Mouse (Mus musculus): ENCODE data around the gene Brca2. TPM values are rescaled to one million over a fixed set of nuclear protein-coding genes. Genes with fewer than 3 reads are reported as not detected.

Gene Brca2
- polyA plus RNA-seq, 1 experiment = 1.9 TPM

DNA sequence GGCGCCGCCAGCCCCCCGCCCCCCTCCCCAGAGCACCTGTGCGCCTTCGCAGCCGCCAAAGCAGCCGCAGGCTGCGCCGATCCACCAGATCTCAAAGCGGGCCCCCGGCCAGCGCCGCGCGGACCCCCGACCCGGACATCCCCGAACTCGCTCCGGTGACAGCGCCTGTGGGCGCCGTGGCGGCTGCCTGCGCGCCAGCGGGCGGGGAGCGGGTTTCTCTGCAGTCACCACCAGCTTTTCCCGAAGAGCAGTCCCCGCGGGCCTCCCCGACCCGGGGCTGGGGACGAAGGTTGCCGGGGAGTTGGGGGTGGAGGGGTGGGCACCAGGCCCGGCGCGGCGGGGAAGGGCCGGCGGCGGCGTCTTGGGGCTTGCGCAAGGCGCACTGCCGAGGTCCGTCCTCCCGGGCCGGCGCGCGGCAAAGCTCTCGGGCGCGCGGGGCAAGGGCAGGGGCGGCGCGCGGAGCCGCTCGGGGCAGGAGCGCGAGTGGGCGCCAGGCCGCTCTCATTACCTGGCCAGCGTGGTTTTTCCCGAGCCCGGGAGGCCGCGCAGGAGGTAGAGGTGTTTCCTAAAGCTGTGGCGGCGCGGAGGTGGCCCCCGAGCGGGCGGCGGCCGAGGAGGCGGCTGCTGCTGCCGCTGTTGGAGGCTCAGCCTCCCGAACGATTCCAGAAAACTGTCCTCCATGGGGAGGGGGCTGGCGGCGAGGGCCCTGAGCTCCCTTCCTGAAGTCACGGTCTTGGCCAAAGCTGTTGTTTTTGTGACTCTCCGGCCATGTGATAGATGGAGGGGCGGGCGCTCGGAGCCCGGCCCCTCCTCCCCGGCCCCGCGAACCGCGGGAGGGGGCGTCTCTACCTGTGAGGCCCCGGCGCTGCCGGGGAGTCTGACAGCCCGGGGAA lies 71.6 kb downstream of the Brca2 start:
- Histone ChIP-seq H3K4me1 (peaks cover 51% of the 10 kb centered on the region), H3K36me3 (replicated peaks; ENCODE audit: low read length) (peaks cover 2% of the 10 kb centered on the region), H3K4me3 (replicated peaks) (peak overlapping the region; percentile 91), H3K9me3 (no peaks in the 10 kb centered on the region), H3K27me3 (replicated peaks) (peaks cover 31% of the 10 kb centered on the region)
- TF ChIP-seq GATA1 (IDR thresholded peaks at IDR 0.05; ENCODE audit: borderline replicate concordance, low read length) (no peak), FLI1 (IDR thresholded peaks at IDR 0.05; ENCODE audit: low read length) (no peak)

DNA sequence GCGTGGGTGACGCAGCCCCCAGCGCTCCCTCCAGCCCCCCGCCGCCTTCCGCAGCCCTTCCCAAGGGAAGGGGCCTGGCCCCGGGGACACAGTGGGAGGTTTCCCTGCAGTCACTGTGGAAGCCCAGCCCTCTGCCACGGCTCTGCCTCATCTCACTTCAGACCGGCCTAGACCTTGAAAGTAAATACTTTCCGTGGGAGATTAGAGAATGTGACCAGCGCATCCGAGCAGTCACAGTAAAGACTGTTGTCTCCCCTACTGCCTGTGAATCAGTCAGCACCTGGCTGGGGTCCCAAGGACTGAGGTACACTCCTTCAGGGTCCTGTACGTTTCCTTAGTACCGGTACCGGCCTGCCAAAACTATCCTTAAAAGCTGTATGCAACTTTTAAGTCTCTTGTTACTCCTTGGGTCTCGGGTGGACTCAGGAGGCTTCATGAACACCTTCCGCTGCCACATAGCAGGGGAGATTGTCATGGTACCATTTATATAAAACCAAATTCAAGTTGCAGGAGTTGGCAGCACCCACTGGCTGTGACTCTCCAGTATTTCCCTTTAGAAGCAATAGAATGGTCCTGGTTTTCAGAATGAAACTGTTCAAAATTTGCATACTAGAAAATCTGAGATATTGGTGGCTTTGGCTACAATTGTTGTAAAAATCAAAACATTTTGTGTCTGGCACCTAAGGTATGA lies 72.4 kb downstream of the Brca2 start:
- TF ChIP-seq FLI1 (IDR thresholded peaks at IDR 0.05; ENCODE audit: low read length) (no peak), GATA1 (IDR thresholded peaks at IDR 0.05; ENCODE audit: borderline replicate concordance, low read length) (no peak)
- peak overlapping the region; percentile 91 for H3K4me3 ChIP-seq (replicated peaks)
- no peaks in the 10 kb centered on the region for H3K9me3 ChIP-seq
- H3K4me1 ChIP-seq = peaks cover 59% of the 10 kb centered on the region
- peaks cover 2% of the 10 kb centered on the region for H3K36me3 ChIP-seq (replicated peaks; ENCODE audit: low read length)
- H3K27me3 ChIP-seq (replicated peaks) = peaks cover 31% of the 10 kb centered on the region

DNA sequence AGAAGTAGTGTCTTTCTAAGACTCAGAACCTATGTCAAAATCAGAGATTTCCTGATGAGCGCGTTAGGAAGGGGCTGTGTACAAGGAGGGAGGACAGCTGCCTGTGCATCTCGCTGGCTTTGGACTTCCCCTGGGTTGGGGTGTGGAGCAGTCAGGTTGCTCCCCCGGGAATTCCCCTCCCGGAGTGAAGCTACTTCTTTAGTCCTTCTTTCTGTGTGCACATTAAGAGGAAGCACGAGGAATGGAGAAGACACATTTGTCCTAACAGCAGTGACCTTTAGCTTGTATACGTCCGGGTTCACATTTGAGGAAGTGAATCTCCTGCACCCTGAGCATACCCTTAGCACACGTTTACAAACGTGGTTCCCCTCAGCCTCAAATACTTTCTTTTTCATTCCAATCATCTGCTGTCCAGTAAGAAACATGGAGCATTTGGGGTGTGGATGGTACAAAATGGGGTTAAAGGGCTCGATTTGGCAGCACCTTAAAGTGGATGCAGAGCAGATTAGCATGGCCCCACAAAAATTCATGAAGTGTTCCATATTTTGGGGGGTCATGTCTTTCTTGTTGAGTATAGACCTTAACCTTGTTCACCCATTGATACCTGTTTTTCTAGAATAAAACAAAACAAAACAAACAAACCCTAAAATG lies 73.1 kb downstream of the Brca2 start:
- TF ChIP-seq GATA1 (IDR thresholded peaks at IDR 0.05; ENCODE audit: borderline replicate concordance, low read length) = no peak
- TF ChIP-seq FLI1 (IDR thresholded peaks at IDR 0.05; ENCODE audit: low read length) = no peak
- Histone ChIP-seq H3K36me3 (replicated peaks; ENCODE audit: low read length) (peaks cover under 1% of the 10 kb centered on the region), H3K27me3 (replicated peaks) (peaks cover 31% of the 10 kb centered on the region), H3K4me3 (replicated peaks) (peak overlapping the region; percentile 73), H3K4me1 (peaks cover 66% of the 10 kb centered on the region), H3K9me3 (no peaks in the 10 kb centered on the region)

DNA sequence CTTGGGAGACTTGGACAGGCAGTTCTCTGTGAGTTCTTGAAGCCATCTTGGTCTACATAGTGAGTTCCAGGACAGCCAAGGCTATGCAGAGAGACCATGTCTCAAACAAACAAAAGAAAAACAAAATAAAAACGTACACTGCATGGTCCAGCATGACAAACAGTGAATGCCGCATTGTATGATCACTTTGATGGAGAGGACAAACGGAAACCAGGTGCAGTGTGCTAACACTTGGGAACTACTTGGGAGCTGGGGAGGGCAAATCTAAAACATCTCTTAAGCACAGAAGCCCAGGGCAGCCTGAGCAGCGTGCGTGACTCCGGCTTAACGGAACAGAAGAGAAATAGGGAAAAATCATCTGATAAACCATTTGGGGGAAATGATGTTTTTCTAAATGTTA lies 74.7 kb downstream of the Brca2 start, which contains the start of gene N4bp2l1:
Gene N4bp2l1 (minus strand): TSS at position 101 of the 400 bp plus-strand sequence.
- Histone ChIP-seq H3K36me3 (replicated peaks; ENCODE audit: low read length) (no peaks in the 10 kb centered on the region), H3K4me1 (peaks cover 74% of the 10 kb centered on the region), H3K9me3 (no peaks in the 10 kb centered on the region), H3K27me3 (replicated peaks) (peaks cover 31% of the 10 kb centered on the region), H3K4me3 (replicated peaks) (peak within 1 kb of the TSS; percentile 4)
- TF ChIP-seq FLI1 (IDR thresholded peaks at IDR 0.05; ENCODE audit: low read length) (no peak), GATA1 (IDR thresholded peaks at IDR 0.05; ENCODE audit: borderline replicate concordance, low read length) (no peak)

DNA sequence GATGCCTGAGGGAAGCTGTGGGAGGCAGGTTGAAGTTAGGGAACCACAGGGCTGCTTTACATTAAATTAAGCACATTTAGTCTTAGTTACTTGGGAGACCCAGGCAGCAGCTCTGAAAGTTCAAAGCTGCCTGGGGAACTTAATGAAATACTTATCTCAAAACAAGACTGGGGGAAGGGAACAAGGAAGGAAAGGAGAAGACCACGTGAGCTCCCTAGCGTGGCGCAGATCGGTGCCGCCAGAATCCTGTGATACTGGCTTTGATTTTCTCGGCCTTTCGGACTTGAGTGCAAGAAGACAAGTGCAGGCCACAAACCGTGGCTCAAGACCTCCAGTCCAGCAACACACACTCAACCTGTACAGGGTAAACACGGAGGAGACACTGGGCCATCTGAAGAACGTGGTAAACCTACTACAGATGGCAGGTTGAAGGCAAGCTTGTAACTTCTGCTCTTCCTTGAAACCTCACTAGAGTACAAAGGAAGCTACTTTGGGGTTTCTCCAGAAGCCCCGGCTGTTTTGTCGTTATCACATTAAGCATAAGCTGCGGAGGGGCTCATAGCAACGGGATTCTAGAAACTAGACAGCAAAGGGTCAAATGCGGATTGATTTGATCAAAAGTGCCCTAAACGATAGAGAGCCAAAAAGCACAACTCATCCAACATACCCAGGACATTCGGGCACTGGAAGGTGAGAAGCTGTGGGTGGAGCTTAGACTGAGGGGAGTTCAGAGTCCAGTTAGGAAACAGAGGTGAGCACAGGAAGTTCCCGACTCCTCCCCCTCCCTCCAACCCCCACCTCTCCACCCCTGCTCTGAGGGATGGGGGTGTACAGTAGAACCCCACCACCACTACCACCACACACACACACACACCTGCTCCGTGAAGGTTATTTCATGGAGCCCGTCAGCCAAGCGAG lies 76.0 kb downstream of the Brca2 start:
- no peak for TF ChIP-seq FLI1 (IDR thresholded peaks at IDR 0.05; ENCODE audit: low read length)
- TF ChIP-seq GATA1 (IDR thresholded peaks at IDR 0.05; ENCODE audit: borderline replicate concordance, low read length) = no peak
- Histone ChIP-seq H3K4me3 (replicated peaks) (peak overlapping the region; percentile 38), H3K27me3 (replicated peaks) (peaks cover 24% of the 10 kb centered on the region), H3K36me3 (replicated peaks; ENCODE audit: low read length) (no peaks in the 10 kb centered on the region), H3K4me1 (peaks cover 60% of the 10 kb centered on the region), H3K9me3 (no peaks in the 10 kb centered on the region)

DNA sequence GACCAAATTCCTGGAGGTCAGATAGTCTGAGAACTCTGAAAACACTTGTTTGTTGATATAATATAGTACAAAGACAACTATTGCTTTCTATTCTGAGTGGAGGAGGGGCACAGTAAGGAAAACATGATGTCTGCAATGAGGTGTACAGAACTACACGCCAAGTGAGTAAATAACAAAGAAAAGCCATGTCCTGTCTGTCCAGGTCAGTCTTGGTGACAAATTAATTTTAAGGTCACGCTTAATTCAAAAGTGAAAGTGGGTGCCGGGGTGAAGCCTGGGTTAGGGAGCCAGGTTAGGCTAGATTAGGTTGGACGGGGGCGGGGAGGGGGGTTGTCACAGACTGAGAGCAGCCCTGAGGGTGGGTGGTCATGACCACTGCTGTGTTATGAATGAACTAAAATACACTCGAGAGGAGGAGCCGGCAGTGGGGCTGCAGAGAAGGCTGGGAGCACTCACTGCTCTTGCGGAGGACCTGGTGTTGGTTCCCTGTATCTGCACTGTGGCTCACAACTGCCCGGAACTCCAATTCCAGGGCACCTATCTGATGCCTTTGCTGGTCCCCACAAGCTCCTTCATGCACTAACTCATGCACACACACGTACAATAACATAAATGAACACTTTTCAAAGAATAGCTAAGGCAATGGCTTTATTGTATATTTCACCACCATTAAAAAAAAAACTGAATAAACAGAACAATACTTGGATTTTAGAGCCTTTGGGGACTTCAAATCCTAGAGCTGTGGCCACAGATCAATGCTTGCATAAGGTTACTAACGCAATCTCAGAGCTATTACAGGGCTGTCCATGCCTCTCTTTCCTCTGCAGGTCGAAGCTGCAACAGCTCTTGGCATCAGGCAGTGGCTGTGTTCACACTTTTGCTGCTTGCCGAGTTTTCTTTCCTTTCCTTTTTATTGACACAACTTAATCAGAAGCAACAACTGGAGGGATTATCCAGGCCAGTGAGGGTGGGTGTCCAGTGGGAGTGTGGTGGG lies 77.2 kb downstream of the Brca2 start:
- Histone ChIP-seq H3K9me3 (no peaks in the 10 kb centered on the region), H3K4me1 (peaks cover 55% of the 10 kb centered on the region), H3K27me3 (replicated peaks) (peaks cover 17% of the 10 kb centered on the region), H3K36me3 (replicated peaks; ENCODE audit: low read length) (no peaks in the 10 kb centered on the region), H3K4me3 (replicated peaks) (peak overlapping the region; percentile 78)
- TF ChIP-seq GATA1 (IDR thresholded peaks at IDR 0.05; ENCODE audit: borderline replicate concordance, low read length) (no peak), FLI1 (IDR thresholded peaks at IDR 0.05; ENCODE audit: low read length) (no peak)

DNA sequence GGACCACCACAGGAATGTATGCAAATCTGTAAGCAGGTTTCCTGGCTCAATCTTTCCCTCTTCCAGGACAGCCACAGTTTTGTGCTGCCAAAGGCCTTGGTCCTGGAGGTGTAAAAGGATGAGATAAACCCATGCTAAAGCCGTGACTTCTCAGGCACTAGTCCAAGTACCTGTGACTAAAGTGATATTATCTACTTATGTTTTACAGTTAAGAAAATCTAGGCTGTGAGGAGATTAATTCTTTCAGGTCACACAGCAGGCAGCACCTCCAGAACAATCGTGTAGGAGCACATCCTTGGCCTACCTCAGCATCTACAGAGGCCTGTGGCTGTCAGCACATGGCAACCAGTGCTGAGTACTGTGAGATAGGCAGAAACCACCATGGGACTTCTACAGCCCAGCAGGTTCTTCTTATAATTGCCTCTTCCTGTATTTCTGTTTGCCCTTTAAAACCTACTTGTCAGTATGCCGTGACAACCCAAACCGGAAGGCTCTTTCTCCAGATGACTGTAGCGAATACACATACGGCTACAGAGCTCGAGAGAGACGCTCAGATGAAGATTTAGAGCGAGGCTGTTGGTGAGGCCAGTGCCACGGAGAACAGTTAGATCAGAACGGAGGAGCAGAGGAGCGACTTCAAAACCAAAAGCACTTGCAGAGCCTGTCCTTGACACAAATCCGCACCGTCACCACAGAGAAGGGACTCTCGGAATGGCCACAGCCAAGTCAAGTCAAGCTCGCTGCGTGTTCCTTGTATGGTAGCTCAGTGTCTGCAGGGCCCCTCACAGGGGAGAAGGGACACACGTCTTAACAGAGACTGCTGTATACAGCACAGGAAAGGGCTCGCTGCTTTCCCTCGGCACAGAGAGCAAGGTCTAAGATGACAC lies 78.4 kb downstream of the Brca2 start:
- Histone ChIP-seq H3K36me3 (replicated peaks; ENCODE audit: low read length) (no peaks in the 10 kb centered on the region), H3K4me1 (peaks cover 44% of the 10 kb centered on the region), H3K4me3 (replicated peaks) (peak overlapping the region; percentile 77), H3K27me3 (replicated peaks) (peaks cover 9% of the 10 kb centered on the region), H3K9me3 (no peaks in the 10 kb centered on the region)
- TF ChIP-seq GATA1 (IDR thresholded peaks at IDR 0.05; ENCODE audit: borderline replicate concordance, low read length) (no peak), FLI1 (IDR thresholded peaks at IDR 0.05; ENCODE audit: low read length) (no peak)
